Mouse (Mus musculus) myocyte (in vitro differentiated cells): ENCODE measurements at regions not wholly inside any gene's neighbourhood (a gene's known extent, or its start where the extent isn't known, plus 50 kb on each side); places are given as distances from the start of the nearest gene placed in this dataset.

ENCODE experiments used
- POLR2A ChIP-seq: IDR thresholded peaks from one replicate; pipeline ENCODE4 v1.6.1; 2011; ENCODE audit warnings: low read depth, mild to moderate bottlenecking, control low read depth, moderate library complexity; ENCODE audit not compliant: insufficient read length
- SRF ChIP-seq: IDR thresholded peaks from one replicate; pipeline ENCODE4 v1.6.1; 2011; ENCODE audit warnings: low read depth; ENCODE audit not compliant: control insufficient read depth, insufficient read length
- USF1 ChIP-seq: IDR thresholded peaks from one replicate; pipeline ENCODE4 v1.6.1; 2011; ENCODE audit warnings: low read depth, mild to moderate bottlenecking, control low read depth, moderate library complexity

DNA sequence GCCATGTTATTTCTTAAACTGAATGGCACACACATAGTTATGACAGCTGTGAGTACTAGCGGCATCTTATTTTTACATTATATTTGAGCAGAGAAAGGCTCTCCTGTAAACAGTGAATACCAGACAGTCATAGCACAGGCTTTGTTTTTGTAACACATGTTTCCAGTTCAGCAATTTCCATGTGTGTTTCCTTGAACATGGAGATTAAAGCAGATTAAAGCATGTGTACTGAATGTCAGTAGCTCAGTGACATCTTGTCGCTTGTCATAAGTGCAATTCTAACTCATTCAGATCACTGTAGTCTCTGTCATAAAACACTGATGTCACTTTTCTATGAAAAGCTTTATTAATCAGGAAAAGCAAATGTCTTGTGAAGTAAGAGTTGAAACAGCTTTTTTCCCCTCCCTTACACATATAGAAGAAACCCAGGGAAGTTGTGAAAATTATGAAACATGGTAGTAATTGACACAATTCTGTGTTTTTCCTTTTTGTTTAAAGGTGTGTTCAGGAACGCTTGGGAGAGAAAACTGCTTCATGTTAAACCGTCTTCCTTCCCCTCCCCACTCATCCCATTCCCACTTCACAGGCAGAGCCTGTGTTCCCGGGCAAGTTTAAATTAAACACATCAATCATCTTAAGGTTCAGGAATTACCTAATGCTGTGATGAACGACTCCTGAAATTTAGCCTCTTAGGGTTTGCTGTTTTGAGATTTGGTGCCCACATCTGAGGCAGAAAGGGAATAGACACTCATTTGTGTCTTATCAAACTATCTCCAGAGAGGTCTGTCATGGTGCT is 449.9 kb upstream of the Pdcd1 start:
- no peak for TF ChIP-seq USF1
- TF ChIP-seq POLR2A = no peak
- TF ChIP-seq SRF = no peak
